Mouse (Mus musculus): Measurements from ENCODE around the gene Telo2. TPM values are rescaled to one million over a fixed set of nuclear protein-coding genes. Genes with fewer than 3 reads are reported as not detected.
"Not testable (repeated sequence)": the region's sequence is repeated elsewhere in the genome, so short reads cannot be mapped to it uniquely, and the experiment has no call there.

The Telo2 gene
- 10 to 100 TPM; 15.2 to 16.8 TPM for total RNA-seq (2021)

DNA sequence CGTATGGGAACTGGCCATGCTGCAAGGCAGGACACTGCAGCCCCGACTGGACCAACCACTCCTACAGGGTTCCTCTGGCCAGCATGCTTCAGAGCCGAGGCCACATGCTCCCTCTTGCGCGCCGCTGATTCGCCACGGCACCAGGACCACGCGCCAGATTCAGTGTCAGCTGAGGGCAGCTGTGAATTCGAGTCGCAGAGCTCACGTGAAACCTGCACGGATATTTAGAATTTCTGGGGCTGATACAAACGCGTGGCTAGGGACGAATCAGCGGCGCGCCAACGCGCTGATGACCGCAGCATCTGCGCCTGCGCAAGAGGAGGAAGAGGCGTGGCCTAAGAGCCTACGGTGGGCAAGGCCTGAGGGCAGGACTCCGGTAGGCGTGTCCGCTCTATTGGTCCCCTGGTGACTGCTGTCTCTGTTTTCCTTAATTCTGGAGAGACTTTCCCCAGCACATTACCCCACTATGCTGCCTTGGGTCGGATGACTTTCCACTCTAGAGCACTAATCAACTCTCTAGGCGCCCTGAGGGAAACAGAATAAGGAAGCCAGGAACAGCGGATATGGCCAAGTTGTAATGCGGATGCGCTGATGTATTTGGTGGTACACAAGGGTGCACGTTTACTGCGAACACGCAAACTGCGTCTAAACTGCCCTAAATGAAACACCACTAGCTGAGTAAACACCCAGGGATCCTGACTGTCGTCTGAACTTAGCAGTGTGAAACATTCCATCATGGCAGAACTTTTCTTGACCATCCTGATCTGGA is at the start of gene Telo2:
Gene Telo2 (minus strand): TSS at position 304 of the 769 bp plus-strand sequence.
- intact Hi-C loops (cut with DNase I) = loop anchor here (2.0 to 5.0 kb wide), 2 partner anchors 17 to 156 kb away; partner anchors contain the start of genes Clcn7 and Ube2i
- DNase-seq = peak; percentile 95 to 97

DNA sequence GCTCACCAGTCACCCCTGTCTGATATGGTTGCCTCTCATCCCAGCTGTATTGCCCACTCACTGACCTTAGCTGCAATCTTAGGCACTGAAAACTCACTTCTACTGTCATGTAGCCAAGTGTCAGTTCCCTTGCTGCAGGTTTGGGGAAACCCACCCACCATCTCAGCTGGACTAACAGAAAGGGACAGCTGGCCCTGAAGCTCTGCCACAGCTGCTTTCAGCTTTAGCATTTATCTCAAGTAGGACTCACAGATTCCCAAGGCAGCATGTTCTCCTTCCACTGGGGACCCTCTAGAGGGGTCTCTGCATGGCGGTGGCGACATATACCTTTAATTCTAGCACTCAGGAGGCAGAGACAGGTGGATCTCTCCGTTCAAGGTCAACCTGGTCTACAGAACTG is 49.0 kb upstream of the Telo2 start:
- intact Hi-C loops (cut with DNase I) = no loop called here
- no peak for DNase-seq

DNA sequence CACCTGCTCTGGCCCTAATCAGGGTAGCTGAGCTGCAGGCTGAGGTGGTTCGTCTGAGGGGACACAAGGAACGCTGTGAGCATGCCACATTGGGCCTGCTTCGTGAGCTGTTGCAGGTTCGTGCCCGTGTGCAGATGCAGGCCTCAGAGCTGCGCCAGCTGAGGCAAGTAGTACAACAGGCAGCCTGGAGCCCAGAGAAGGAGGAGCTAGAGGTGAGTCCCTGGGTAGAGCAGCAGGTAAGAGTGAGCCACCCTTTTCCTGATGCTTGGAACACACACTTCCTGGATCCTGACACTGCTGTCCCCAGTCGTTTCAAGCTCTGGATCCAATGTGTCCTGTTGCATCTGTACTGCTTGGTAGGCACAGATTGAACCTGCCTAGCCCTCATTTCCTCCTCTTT is 47.6 kb upstream of the Telo2 start:
- intact Hi-C loops (cut with DNase I) = no loop called here
- no peak for DNase-seq

DNA sequence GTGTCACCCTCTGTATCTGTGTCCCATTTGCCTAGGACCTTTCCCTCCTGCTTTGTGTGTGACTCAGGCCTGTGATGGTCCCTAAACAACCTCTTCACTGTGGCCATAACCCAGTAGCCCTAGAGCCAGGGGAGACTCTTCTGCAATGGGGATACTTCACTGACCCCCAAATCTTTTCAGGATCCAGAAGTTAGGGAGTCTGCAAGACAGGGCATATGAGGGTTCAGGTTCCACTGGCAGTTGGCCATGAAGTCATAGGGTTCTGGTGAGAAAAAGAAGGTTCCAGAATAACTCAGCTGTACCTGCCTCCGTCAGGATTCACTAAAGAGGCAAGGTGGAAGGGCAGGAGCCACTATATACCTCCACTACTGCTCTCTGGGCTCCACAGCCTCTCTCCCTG is 46.4 kb upstream of the Telo2 start, which contains the start of gene Ccdc154:
Gene Ccdc154 (plus strand): TSS at position 301 of the 400 bp plus-strand sequence.
- intact Hi-C loops (cut with DNase I) = no loop called here
- no peak for DNase-seq

DNA sequence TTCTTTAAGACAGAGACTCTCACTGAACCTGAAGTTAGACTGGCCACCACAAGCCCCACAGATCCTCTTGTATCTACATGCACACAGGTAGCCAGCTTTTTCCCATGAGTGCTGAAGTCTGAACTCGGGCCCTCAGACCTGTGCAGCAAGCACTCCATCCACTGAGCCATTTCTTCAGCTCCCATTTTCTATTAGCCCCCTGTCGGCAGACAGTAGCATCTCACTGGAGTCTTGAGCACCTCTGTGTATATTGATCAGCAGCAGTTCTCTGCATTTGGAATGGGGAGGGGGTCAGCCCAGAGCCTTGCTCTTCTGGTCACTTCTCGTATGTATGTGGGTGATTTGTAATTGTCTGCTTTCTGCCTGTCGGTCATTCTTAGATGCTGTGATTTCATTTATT is 24.2 kb upstream of the Telo2 start:
- DNase-seq = peak in 1 of 2 experiments; percentile 25
- intact Hi-C loops (cut with DNase I) = no loop called here

DNA sequence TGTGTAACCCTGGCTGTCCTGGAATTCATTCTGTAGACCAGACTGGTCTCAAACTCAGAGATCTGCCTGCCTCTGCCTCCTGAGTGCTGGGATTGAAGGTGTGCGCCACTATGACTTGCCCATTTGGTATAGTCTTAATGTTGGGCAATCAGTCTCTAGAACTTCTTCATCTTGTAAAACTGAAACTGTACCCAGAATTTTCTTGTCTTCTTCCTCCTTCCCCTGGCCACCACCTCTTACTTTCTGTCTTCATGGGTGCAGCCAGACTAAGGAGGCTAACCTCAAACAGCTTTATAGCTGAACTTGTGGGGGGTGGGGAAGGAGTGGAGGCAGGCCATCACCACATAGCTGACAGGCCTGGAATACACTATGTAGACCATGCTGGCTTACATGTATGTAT is 23.0 kb upstream of the Telo2 start:
- intact Hi-C loops (cut with DNase I) = no loop called here
- no peak for DNase-seq

DNA sequence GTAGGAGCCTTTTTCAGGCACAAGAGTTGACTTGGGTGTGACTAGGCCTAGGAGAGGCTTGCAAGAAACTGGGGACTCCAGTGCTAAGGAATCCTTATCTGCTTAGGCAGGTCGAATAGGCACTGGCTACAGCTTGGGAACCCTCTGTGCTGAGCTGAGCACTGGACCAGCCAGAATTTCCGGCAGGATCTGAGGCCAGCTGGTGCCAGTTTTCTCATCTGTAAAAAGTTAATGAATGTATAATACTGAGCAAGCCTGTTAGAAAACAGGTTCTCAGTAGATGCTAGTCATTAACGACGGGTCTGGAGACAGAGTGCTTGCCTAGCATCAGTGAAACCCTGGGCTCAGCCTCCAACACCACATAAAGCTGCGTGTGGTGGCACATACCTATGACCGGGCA is 19.9 kb upstream of the Telo2 start:
- intact Hi-C loops (cut with DNase I) = no loop called here
- DNase-seq = no peak

DNA sequence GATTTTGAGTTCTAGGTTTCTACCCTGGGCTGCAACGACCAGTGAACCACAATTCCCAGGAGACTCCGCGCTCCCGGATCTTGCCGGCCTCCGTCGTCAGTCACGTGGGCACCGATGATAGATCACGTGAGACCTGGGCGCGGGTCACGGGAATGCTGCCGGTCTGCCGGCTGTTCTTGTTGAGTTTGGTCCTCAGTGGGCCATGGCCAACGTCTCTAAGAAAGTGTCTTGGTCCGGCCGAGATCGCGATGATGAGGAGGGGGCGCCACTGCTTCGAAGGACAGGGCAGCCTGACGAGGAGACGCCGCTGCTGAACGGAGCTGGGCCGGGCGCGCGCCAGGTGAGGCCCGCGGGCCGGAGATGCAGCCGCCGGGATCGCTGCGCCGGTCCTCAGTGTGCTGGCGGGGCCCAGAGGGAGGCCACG is 17.5 kb upstream of the Telo2 start, which contains the start of gene Clcn7:
Gene Clcn7 (plus strand): TSS at position 117 of the 424 bp plus-strand sequence.
- DNase-seq = peak; percentile 95 to 98
- intact Hi-C loops (cut with DNase I) = loop anchor here (2.0 to 5.0 kb wide), 2 partner anchors 16 to 139 kb away; partner anchors contain the start of gene Ube2i

DNA sequence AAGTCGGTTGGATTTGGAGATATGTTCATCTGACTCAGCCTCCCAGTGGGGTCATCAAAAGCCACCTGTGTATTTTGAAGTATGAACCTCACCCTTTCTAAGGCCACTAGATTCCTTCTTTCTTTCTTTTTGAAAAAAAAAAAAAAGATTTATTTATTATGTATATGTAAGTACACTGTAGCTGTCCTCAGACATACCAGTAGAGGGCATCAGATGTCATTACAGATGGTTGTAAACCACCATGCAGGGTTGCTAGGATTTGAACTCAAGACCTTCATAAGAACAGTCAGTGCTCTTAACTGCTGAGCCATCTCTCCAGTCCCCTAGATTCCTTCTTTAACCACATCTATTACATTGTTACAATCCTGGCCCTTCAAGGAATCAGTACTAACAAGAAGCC is 14.3 kb upstream of the Telo2 start:
- DNase-seq = no peak
- intact Hi-C loops (cut with DNase I) = loop anchor here (5.0 kb wide), 1 partner anchor 142 kb away; the partner anchor contains the start of gene Ube2i

DNA sequence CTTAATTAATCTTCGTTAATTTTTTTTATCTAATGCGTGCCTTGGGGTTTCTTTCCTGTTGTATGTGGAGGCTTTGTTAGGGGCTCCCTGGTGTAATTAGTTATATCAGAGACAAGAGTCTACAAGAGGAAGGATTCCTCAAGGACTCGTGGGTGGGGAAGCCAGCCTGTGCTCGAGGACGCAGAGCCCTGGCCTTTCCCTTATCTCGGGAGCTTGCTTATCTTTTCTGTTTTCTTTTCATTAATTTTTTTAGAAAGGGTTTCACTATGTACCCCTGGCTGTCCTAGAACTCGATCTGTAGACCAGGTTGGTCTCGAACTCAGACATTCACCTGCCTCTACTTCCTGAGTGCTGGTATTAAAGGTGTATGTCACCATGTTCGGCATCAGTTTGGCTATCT is 11.9 kb upstream of the Telo2 start:
- intact Hi-C loops (cut with DNase I) = no loop called here
- DNase-seq = no peak

DNA sequence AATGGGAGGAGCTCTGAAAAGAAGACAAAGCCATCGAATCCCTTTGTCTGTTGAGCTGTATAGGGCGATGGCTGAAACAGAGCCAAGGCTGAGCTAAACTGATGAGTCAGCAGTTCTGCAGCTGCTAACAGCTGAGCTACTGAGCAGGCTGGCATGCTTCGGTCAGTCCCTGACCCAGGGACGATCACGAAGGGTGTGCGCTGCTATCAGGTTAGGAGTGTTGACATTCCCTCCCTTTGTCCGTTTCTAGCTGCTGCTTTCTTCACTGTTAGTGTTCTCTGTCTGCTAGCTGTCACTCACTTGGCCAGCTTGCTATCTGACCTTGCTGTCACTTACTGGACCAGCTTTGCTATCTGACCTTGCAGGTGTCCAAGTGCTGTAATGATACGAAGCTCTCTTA is 11.3 kb upstream of the Telo2 start:
- peak; percentile 47 to 53 for DNase-seq
- intact Hi-C loops (cut with DNase I) = no loop called here

DNA sequence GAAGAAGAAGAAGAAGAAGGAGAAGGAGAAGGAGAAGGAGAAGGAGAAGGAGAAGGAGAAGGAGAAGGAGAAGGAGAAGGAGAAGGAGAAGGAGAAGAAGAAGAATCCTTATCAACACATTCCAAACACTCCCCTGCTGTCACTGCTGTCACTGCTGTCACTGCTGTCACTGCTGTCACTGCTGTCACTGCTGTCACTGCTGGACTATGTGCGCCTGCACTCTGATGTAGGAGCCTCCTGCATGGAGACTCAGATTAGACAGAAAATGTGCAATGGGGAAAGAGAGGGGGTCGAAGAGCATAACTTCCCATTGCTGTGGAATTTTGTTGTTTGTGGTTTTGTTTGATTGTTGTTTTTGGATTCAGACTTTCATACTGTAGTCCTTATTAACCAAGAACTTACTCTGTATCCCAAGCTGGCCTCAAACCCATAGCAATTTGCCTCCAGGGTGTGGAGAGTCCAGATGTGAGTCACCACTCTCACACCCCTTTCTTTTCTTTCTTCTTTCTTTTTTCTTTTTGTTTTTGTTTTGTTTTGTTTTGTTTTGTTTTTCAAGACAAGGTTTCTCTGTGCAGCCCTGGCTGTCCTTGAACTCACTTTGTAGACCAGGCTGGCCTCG is 9.8 kb upstream of the Telo2 start:
- intact Hi-C loops (cut with DNase I); DNase-seq: not testable (repeated sequence)

DNA sequence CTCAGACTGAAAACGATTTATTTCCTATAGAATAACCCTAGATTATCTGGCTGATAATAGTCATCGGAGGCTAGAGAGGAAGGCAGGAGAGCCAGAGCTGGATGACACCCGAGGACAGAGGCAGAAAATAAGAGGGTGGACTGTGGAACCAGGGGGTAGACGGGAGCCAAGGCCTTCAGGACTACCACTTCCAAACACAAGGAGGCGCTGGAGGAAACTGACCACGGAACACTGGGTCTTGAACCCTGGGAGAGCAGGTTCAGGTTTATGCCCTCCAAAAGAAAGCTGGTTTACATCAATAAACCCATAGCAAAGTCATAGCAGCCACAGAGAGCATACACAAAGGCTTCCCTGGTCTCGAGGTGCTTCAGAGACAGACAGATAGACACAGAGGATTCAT is 8.2 kb upstream of the Telo2 start:
- intact Hi-C loops (cut with DNase I) = no loop called here
- DNase-seq = peak in 1 of 2 experiments; percentile 31

DNA sequence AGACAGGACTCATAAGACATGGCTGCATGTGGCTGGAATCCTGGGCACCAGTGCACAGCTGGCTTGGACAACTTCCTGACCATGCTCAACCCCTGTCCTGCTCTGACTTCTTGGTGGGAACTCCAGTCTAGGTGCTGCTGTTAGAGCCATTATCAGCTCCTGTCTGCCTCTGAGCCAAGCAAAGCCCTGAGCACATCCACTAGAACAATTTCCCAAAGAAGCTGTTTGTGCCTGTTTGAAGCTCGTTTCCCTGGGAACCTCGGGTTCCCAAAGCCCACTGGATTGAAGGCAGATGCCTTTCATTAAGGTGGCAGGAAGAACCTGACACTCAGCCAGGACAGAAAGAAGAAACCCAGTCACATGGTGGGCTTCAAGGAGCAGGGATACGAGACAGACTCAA is 4.6 kb upstream of the Telo2 start, which contains the start of gene Ptx4:
Gene Ptx4 (plus strand): TSS at position 355 of the 400 bp plus-strand sequence.
- intact Hi-C loops (cut with DNase I) = no loop called here
- DNase-seq = peak in 1 of 2 experiments; percentile 23

DNA sequence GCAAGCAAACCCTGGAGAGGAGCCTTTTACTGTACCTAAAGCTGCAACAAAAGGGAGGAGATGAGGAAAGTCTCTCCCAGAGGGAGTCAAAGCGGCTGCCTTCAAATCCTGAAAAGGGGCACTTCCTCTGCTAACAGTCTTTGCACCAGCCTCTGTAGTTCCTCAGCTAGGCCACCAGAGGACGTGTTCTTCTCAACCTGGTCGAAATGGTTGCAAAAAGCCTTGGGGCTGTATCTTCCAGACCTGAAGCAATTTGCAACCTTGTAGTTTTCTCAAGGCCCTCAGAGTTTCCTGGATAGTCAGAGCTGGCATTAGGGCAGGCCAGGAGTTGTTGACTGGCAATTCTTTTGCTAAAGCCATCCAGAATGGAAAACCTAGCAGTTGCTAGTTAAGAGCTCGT is 1.5 kb upstream of the Telo2 start:
- DNase-seq = peak in 1 of 2 experiments; percentile 39

DNA sequence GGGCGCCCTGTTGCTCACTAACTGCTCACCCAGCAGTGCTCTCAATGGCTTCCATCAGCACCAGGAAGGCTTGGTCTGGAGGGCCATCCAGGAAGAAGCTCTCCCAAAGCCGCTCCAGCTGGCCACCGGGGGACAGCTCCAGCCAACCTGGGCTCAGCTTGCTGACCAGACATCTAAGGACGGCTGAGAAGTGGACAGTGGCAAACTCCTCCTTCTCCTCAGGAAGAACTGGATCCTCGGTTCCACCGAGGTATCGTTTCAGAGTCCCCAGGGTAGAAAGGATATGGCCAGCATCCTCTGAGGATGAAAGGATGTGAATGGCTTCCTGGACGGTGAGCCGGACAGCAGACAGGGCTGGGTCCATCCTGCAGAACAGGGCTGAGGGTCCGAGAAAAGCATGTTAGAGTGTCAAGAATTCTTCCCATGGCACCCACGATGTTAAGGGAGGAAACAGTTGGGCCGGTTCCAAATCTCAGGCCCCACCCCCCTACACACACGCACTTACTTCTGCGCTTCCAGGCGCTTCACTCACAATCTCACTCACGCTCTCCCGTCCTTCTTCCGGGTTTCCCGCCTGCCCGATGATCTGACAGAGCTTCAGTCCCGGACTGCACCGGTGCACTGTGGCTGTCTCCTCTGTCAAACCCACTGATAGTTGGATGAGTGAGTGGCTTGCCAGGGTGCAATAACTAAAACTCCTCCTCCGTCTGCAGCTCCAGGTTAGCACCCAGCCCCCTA is 690 bp downstream of the Telo2 start:
- intact Hi-C loops (cut with DNase I) = loop anchor here (5.0 kb wide), 2 partner anchors 67 to 157 kb away; partner anchors contain the start of genes BC003965 and Ube2i
- DNase-seq = peak in 1 of 2 experiments; percentile 12

More for the DNA sequence above, 1.5 kb upstream of the Telo2 start:
- intact Hi-C loops (cut with DNase I) = loop anchor here (2.0 to 5.0 kb wide), 2 partner anchors 16 to 155 kb away; partner anchors contain the start of genes Clcn7 and Ube2i

DNA sequence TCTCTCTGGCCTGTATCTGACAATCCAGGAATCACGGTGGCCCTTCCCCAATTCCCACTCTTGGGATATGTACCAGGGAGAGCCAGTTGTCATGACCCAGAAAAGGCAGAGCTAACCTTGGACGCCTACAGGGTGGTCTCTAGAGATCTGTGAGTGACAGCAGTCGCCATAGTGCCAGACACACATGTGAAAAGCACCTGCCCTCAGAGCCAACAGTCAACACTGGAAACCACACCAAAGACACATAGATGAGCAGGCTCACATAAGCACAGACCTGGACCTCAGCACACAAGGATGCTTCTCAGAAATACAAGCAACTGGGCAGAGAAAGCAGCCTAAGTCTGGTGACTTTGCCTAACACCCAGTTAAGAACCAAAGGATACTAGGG is 3.4 kb downstream of the Telo2 start:
- intact Hi-C loops (cut with DNase I) = loop anchor here (5.0 kb wide), 1 partner anchor 70 kb away; the partner anchor contains the start of gene BC003965
- DNase-seq = no peak

DNA sequence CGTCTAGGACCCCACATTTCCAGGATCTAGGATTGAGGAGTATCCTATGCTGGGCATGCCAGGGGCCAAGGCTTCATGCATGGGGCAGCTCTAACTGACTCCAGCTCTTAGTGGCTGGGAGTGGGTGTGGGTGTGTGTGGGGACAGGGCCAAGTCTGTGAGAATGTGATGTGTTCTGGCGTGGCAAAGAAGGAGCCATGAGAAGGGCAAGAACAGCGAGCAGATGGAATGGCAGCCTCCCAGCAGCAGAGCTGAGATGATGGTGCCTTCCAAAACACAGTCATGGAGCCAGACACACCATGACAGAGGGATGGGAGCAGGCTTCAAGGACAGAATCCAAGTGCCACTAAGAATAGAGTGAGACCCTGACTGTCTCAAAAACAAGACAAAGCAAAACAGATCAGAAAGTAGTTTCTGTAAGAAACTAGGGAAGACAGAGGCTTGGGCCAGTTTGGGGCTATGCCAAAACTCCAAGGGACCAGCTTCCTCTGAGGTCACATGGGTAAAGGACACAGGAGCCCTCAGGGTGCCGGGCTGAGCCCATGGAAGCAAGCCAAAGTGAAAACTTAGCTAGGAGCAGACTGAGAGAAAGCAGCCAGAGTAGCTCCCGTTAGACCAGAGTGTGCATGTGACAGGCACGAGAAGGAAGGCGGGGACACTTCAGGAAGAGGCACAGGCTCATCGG is 3.9 kb downstream of the Telo2 start:
- DNase-seq = peak; percentile 55 to 62
- intact Hi-C loops (cut with DNase I) = loop anchor here (5.0 kb wide), 1 partner anchor 70 kb away; the partner anchor contains the start of gene BC003965

DNA sequence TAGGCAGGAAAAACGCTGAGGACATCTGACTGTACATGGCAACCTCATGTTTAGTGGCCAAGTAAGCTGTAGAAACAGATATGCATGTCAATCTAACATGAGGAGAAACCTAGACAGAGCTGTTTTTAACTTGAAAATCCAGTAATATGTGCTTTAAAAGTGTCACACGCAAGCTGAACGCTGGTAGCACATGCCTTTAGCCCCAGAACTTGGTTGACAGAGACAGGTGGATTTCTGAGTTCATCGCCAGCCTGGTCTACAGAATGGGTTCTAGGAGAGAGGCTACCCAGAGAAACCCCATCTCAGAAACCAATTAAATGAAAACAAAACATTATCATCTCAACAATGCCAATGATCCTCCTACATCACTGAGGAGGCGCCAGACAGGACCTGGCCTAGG is 4.5 kb downstream of the Telo2 start:
- DNase-seq = no peak
- intact Hi-C loops (cut with DNase I) = loop anchor here (5.0 kb wide), 1 partner anchor 71 kb away; the partner anchor contains the start of gene BC003965

DNA sequence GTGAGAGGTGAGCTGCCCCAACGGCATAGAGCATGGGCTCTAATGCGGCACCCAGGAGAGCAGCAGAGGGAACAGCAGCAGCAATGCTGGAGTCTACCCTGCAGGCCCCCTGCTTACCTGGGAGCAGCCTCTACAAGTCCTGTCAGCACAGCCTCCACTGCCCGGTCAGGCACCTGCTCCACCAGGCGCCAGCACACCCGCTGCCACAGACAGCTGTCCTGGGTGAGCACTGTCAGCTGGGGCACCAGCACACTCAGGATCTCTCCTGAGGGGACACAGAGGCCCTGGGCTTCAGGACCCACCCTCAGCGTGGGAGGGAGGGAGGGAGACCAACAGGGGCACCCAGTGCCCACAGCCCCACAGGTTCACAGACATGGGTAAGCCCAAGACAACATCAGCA is 5.2 kb downstream of the Telo2 start:
- no peak for DNase-seq
- intact Hi-C loops (cut with DNase I) = loop anchor here (5.0 kb wide), 1 partner anchor 72 kb away; the partner anchor contains the start of gene BC003965
